Mouse (Mus musculus): ENCODE results near the gene Wipf3.

GRCm38 (mm10) chr6:54509264-54509663, 79.9 kb downstream of the Wipf3 start:
- no peak for TF ChIP-seq POLR2A (IDR thresholded peaks at IDR 0.05; ENCODE audit: borderline replicate concordance, extremely low read depth, insufficient read depth, insufficient read length, poor library complexity, severe bottlenecking)
- no peak for TF ChIP-seq CTCF (IDR thresholded peaks at IDR 0.05; ENCODE audit: borderline replicate concordance, extremely low read depth, insufficient read depth, insufficient read length)

Measured in brain, embryonic 14.5 days (tissue).